Mouse (Mus musculus) heart, embryonic 11.5 days (tissue): ENCODE data around the gene Lgr6. TPM values are rescaled to one million over a fixed set of nuclear protein-coding genes. Genes with fewer than 3 reads are reported as not detected.
A peak's percentile ranks its signal among the peaks of the same experiment; 100 is the strongest.

Experiments used
- ATAC-seq: fragments of 200-750 bp; cut with Nextera tagmentation; replicated peaks from 2 replicates; pipeline ENCODE4 v1.8.0; 2017; ENCODE audit warnings: moderate library complexity; ENCODE audit not compliant: insufficient number of reproducible peaks, low FRiP score, low TSS enrichment
- H3K27ac ChIP-seq: fragments of 300-500 bp; sonication (generic); 2 replicates; pipeline ENCODE4 v1.5.1; 2014; ENCODE audit warnings: mild to moderate bottlenecking, low read depth, low read length
- H3K27me3 ChIP-seq: fragments of 300-500 bp; sonication (generic); 2 replicates; pipeline ENCODE4 v1.6.1; 2014; ENCODE audit warnings: mild to moderate bottlenecking, low read length, mixed read lengths; ENCODE audit not compliant: control insufficient read depth, insufficient read depth
- H3K36me3 ChIP-seq: fragments of 300-500 bp; sonication (generic); 2 replicates; pipeline ENCODE4 v1.6.1; 2014; ENCODE audit warnings: mild to moderate bottlenecking, low read length, moderate library complexity, mixed read lengths; ENCODE audit not compliant: control insufficient read depth, insufficient read depth
- H3K4me1 ChIP-seq: fragments of 300-500 bp; sonication (generic); 2 replicates; pipeline ENCODE4 v1.6.1; 2014; ENCODE audit warnings: low read length; ENCODE audit not compliant: control insufficient read depth, insufficient read depth
- H3K4me2 ChIP-seq: fragments of 300-500 bp; sonication (generic); 2 replicates; pipeline ENCODE4 v1.6.1; 2014; ENCODE audit warnings: mild to moderate bottlenecking, moderate library complexity
- H3K4me3 ChIP-seq: fragments of 300-500 bp; sonication (generic); 2 replicates; pipeline ENCODE4 v1.5.1; 2014; ENCODE audit warnings: low read depth, low read length
- H3K9ac ChIP-seq: fragments of 300-500 bp; sonication (generic); 2 replicates; pipeline ENCODE4 v1.6.1; 2014; ENCODE audit warnings: mild to moderate bottlenecking, low read depth, low read length, moderate library complexity
- H3K9me3 ChIP-seq: fragments of 300-500 bp; sonication (generic); replicated peaks from 2 replicates; pipeline ENCODE4 v1.6.1; 2016; ENCODE audit warnings: low read length; ENCODE audit not compliant: control insufficient read depth
- WGBS: fragments of 180-500 bp; shearing (Covaris S2); extraction: QIAGEN DNeasy Blood & Tissue Kit; methylation state at CpG from one replicate; pipeline ENCODE4 v1.1.7; 2014; ENCODE audit not compliant: insufficient replicate concordance; 5-methylcytosine and 5-hydroxymethylcytosine counted together
- polyA plus RNA-seq: library from polyadenylated mRNA; unstranded; fragments of >200 nt; fragmentation: Nextera tagmentation; extraction: Ambion mirVana; gene quantifications from 2 replicates; pipeline ENCODE4 v1.2.1, GENCODE M21; 2014

The Lgr6 gene
- polyA plus RNA-seq, 1 experiment from 2014 or later: 1.4 TPM

- no peak overlapping the region for H3K9ac ChIP-seq
- H3K9me3 ChIP-seq: no peaks in the 10 kb centered on the region
- peaks cover 32% of the 10 kb centered on the region for H3K4me1 ChIP-seq
- no peak for ATAC-seq
- 70% methylated on average over 5 of the region's 5 CpGs for WGBS
- H3K4me2 ChIP-seq: no peak overlapping the region
- H3K36me3 ChIP-seq: no peaks in the 10 kb centered on the region
- H3K27ac ChIP-seq: no peak overlapping the region
- no peak overlapping the region for H3K4me3 ChIP-seq
- peaks cover 6% of the 10 kb centered on the region; the same call in 1 of the 2 replicates for H3K27me3 ChIP-seq
These were observed 83.1 kb downstream of the Lgr6 start for GRCm38 (mm10) chr1:135021936-135022335.

GRCm38 (mm10) chr1:135020970-135021369 lies 84.1 kb downstream of the Lgr6 start:
- Histone ChIP-seq H3K36me3 (no peaks in the 10 kb centered on the region), H3K9me3 (no peaks in the 10 kb centered on the region), H3K27me3 (peaks cover 6% of the 10 kb centered on the region; the same call in 1 of the 2 replicates), H3K9ac (0 out of 2 replicates have a peak overlapping the region, but pooled peaks have one; percentile 24), H3K4me2 (peak overlapping the region; percentile 22), H3K4me3 (no peak overlapping the region), H3K27ac (peak overlapping the region; percentile 30), H3K4me1 (peaks cover 32% of the 10 kb centered on the region)
- peak; percentile 47; the same call in 1 of the 2 replicates for ATAC-seq
- WGBS: 31% methylated on average over 5 of the region's 5 CpGs

- Histone ChIP-seq H3K27ac (peak overlapping the region; percentile 30; the same call in 1 of the 2 replicates), H3K9me3 (no peaks in the 10 kb centered on the region), H3K4me3 (no peak overlapping the region), H3K27me3 (peaks cover 6% of the 10 kb centered on the region; the same call in 1 of the 2 replicates), H3K36me3 (no peaks in the 10 kb centered on the region), H3K4me1 (peaks cover 36% of the 10 kb centered on the region), H3K9ac (no peak overlapping the region), H3K4me2 (no peak overlapping the region; the same call in 1 of the 2 replicates)
- 58% methylated on average over 5 of the region's 5 CpGs for WGBS
- ATAC-seq: no peak
These were observed 84.7 kb downstream of the Lgr6 start for GRCm38 (mm10) chr1:135020281-135020940.

- no peak overlapping the region for H3K4me3 ChIP-seq
- WGBS: 72% methylated on average over 4 of the region's 4 CpGs
- H3K27ac ChIP-seq: no peak overlapping the region
- no peak overlapping the region for H3K4me2 ChIP-seq
- H3K9ac ChIP-seq: no peak overlapping the region
- no peak for ATAC-seq
- H3K4me1 ChIP-seq: peaks cover 38% of the 10 kb centered on the region
- no peaks in the 10 kb centered on the region for H3K36me3 ChIP-seq
- H3K27me3 ChIP-seq: peaks cover 6% of the 10 kb centered on the region; the same call in 1 of the 2 replicates
- no peaks in the 10 kb centered on the region for H3K9me3 ChIP-seq
These were observed 85.3 kb downstream of the Lgr6 start for GRCm38 (mm10) chr1:135019775-135020167.

GRCm38 (mm10) chr1:135019087-135019774 lies 85.8 kb downstream of the Lgr6 start:
- no peak overlapping the region for H3K4me2 ChIP-seq
- WGBS: 43% methylated on average over 13 of the region's 13 CpGs

GRCm38 (mm10) chr1:135017656-135018015 lies 87.4 kb downstream of the Lgr6 start:
- Histone ChIP-seq H3K36me3 (no peaks in the 10 kb centered on the region), H3K4me3 (no peak overlapping the region), H3K4me2 (no peak overlapping the region), H3K27me3 (peaks cover 6% of the 10 kb centered on the region; the same call in 1 of the 2 replicates), H3K9me3 (no peaks in the 10 kb centered on the region), H3K27ac (no peak overlapping the region), H3K4me1 (peaks cover 40% of the 10 kb centered on the region), H3K9ac (no peak overlapping the region)
- no peak for ATAC-seq
- 70% methylated on average over 2 of the region's 2 CpGs for WGBS

More at GRCm38 (mm10) chr1:135019087-135019774, 85.8 kb downstream of the Lgr6 start:
- no peaks in the 10 kb centered on the region for H3K9me3 ChIP-seq
- peaks cover 6% of the 10 kb centered on the region; the same call in 1 of the 2 replicates for H3K27me3 ChIP-seq
- H3K9ac ChIP-seq: no peak overlapping the region
- H3K4me3 ChIP-seq: no peak overlapping the region
- peaks cover 40% of the 10 kb centered on the region for H3K4me1 ChIP-seq
- H3K36me3 ChIP-seq: no peaks in the 10 kb centered on the region
- no peak overlapping the region for H3K27ac ChIP-seq
- ATAC-seq: no peak

- Histone ChIP-seq H3K4me3 (no peak overlapping the region), H3K27me3 (peaks cover 6% of the 10 kb centered on the region; the same call in 1 of the 2 replicates), H3K36me3 (no peaks in the 10 kb centered on the region), H3K4me2 (no peak overlapping the region), H3K27ac (no peak overlapping the region), H3K4me1 (peaks cover 40% of the 10 kb centered on the region), H3K9ac (no peak overlapping the region), H3K9me3 (no peaks in the 10 kb centered on the region)
- 66% methylated on average over 10 of the region's 10 CpGs for WGBS
- ATAC-seq: 0 out of 2 replicates have a peak, but pooled peaks have one; percentile 12
These were observed 88.0 kb downstream of the Lgr6 start for GRCm38 (mm10) chr1:135016907-135017655.

- no peaks in the 10 kb centered on the region for H3K36me3 ChIP-seq
- ATAC-seq: no peak
- no peak overlapping the region for H3K4me2 ChIP-seq
- H3K4me1 ChIP-seq: peaks cover 21% of the 10 kb centered on the region
- H3K27ac ChIP-seq: 0 out of 2 replicates have a peak overlapping the region, but pooled peaks have one; percentile 10
- WGBS: 30% methylated on average over 10 of the region's 10 CpGs
- H3K9ac ChIP-seq: no peak overlapping the region
- no peak overlapping the region for H3K4me3 ChIP-seq
- peaks cover 6% of the 10 kb centered on the region; the same call in 1 of the 2 replicates for H3K27me3 ChIP-seq
- H3K9me3 ChIP-seq: no peaks in the 10 kb centered on the region
These were observed 90.1 kb downstream of the Lgr6 start for GRCm38 (mm10) chr1:135014921-135015445.
